Mouse (Mus musculus): ENCODE measurements around the gene Thap11. TPM values are rescaled to one million over a fixed set of nuclear protein-coding genes. Genes with fewer than 3 reads are reported as not detected.

The Thap11 gene
- polyA plus RNA-seq (2014; fragmentation: Illumina TruSeq; extraction: RNeasy Lipid Tissue Mini Kit (QIAGEN cat#74804); ENCODE audit: low read depth, low replicate concordance), result 11.1 TPM

DNA sequence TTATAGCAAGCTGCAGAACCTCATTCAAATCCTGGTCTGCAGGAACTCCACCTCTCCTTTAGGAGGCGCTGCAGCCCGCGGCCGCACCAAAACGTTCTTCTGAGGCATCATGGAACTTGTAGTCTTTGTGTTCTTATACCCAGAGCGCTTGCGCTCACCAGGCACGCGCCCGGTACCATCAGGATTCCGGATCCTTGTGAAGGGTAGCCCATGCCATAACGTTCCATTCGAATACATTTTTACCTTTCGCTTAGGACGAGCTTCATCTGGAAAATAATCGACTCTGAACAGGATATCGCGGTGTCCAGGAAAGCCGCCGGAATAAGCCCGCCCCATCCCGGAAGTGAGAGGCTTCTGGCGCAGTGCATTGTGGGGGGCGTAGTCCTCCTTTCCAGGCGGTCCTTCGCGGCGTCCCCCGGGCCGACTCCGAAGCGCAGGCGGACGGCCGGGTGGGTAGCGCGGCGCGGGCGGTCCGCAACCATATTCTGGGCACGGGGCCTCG lies at the start of gene Thap11:
TSS of gene Thap11 (plus strand) at position 418 of the 502 bp plus-strand sequence.

DNA sequence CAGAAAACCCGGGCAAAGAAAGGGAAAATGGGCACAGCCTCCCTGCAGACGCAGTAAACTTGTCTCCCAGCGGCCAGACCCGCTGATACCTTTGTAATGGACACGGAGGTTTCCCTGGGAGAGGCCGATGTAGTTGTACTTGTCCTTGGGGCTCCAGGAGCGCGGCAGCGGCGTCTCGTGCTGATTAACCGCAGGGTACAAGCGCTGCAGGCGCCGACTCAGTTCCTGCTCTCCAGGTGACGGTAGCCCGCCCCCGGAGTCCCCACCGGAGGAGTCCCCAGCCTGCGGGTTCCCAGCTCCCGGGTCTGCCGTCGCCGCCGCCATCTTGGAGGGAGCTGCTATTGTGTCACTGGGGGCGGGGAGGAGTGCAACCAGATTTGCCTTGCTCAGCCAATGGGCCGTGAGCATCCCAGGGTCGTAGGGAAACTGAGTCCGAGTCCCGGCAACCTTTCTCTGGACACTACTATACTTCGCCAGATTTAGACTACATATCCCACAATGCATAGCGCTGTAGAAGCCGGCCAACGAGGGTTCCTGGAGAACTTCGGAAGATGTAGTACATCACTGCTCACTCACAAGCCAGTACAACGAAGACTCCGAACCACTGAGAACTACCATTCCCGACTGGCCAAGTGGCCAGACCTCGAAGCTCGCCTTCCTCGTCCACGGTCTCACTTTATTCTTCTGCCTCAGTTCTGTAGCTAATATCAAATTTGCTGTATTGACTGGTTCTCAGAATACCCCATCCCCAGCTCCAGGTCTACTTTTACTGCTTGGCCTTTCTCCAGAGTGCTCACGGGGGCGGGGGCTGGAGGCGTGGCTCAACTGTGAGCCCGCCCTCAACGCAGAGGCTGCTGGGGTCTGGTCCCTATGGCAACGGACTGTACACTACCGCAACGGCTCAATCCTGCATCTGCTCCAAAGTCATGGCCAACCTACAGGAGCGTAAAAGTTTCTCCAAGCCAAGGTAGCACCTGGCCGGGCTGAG lies 27.8 kb upstream of the Thap11 start, which contains the start of the genes Ranbp10 and Tsnaxip1:
TSS of gene Ranbp10 (minus strand) at position 490 of the 988 bp plus-strand sequence.
TSS of gene Tsnaxip1 (plus strand) at position 871 of the 988 bp plus-strand sequence.

DNA sequence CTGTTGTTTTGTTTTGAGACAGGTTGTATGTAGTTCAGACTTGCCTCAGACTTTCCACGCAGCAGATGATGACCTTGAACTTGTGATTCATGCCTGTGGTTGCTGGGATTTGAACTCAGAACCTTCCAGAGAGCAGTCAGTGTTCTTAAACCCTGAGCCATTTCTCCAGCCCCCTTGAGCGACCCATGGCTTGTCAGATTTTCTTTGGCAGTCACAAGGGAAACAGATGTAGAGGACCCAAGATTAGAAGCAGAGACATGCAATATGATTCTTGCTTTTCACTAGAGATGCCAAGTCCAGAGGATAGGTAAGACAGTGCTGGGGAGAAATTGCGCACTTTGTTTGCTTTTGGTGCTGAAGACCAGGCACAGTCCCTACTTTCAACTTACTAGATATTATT lies 1.8 kb upstream of the Thap11 start, which contains the start of gene Cenpt:
TSS of gene Cenpt (minus strand) at position 101 of the 400 bp plus-strand sequence.

DNA sequence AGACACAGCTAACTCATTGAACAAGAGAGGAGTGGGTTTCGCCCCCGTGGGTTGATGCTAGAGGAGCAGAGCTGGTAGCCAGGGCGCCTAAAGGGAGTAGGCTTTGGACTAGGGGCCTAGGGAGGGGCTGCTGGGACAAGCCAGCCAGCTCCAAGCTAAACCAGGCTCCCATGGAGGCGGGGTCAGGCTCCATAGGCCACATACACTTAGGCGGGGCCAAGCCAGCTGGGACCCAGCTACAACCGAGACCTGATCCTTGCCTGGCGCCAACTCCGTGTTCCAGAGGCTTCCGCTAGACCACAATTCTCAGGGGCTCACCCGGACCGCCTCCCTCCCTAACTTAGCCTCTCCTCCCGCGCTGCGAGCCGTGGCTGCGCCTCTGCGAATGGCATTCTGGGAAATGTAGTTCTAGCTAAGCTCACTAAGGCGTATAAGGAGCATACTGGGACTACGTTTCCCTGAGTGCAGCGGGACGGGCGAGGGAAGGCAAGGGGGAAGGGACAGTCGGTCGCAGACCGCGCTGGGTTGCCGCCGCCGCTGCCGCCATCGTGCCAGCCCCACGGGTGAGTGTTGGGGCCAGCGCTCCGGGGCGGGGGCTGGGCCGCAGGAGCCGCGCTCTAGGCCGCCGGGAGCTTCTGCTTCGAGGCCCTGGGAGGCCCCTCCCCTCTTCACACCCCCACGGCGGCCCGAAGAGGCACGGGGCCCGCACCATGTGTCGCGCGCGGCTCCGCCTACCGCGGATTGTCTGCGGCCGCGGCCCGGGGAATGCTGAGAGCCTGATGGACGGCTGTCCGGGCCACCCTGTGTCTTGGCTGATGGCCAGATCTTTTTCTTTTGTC lies 5.4 kb downstream of the Thap11 start, which contains the start of gene Nutf2:
TSS of gene Nutf2 (plus strand) at position 438 of the 839 bp plus-strand sequence.

DNA sequence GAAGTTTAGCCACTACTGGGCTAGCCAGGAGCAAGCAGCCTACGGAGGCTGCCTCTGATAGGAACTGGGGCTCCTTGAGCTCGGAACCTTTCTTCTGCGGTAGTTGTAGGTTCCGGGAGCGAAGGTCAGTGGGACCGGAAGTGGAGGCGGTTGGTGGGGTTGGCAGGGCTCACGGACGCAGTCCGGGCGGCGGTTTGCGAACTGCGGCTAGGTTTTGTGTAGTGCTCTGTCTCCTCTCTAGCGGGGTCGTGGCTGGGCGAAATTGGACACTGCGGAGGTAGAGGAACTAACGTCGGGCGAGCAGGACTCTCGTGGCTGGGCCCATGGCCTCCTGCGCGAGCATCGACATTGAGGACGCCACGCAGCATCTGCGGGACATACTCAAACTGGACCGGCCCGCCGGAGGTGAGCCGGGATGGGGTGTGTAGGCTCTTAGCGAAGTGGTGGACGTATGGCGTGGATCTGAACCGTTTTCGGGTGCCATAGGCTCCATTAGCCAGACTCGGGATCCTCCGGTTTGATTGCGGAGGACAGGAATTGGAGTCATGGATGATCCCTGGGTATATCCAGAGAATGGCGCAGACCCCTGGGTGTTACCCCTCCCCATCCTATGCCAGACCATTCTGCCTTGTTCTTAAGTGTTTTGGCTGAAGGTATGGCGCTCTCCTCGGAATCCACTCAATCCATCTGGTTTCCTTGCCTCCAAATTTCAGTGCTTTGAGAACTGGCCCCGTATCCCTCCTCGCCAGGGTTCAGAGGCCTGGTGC lies 26.0 kb downstream of the Thap11 start, which contains the start of gene Edc4:
TSS of gene Edc4 (plus strand) at position 128 of the 767 bp plus-strand sequence.

DNA sequence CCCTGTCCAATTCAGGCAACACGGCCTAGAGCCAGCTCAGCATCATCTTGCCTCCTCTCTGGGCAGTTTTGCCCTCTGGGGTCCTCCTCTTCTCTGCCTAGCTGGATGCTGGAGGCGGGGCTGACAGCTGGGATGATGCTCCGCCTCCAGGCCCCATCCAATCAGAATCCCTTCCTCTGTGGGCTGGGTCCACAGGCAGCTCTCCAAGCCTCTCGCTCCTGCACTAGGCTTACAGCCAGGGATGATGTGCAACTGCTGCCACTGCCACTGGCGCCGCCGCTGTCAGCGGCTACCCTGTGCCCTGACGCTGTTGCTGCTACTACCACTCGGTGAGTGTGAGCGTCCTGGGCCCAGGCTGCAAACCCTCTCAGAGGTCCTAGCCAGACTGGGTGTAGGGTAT lies 38.4 kb downstream of the Thap11 start, which contains the start of gene Nrn1l:
TSS of gene Nrn1l (plus strand) at position 229 of the 400 bp plus-strand sequence.

DNA sequence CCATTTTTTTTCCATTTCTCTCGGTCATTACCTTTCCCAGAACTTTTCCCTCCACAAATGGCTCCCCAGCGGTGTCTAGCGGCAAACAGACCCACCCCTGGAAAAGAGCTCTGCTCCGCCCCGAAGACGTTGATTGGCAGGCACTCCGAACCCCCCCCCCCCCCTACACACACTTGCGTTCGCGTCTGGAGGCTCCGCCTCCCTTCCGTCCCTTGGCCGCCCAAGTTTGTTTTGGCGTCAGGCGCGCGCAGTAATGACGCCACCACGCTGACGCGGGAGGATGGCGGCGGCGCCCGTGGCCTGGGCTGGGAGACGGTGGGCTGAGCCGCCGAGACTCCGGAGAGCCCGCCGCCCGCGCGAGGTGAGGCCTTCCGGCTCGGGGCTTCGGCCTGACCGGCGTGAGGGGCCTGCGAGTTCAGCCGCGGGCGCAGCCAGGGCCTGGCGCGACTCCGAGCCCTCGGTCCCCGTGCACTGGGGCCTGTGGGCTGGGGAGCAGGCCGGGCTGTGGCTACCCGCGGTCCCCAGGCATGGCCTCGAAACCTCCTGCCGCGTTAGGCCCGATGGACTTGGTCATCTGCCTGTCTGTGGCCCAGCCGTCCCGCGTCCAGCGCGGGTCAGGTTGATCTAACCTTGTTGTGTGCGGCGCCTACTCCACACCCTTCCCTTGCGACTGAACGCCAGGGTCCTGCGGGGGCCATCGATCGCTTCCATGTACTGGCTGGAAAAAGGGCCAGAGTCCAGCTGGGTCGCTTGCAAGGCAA lies 45.4 kb downstream of the Thap11 start, which contains the start of gene Pskh1:
TSS of gene Pskh1 (plus strand) at position 262 of the 761 bp plus-strand sequence.

Other genes starting within 250 kb of the Thap11 start
- 0.93 TPM for gene Ripor1, start 249.9 kb upstream of the Thap11 start, polyA plus RNA-seq (2014; fragmentation: Illumina TruSeq; extraction: RNeasy Lipid Tissue Mini Kit (QIAGEN cat#74804); ENCODE audit: low read depth, low replicate concordance)
- gene Ctcf, start 218.6 kb upstream of the Thap11 start, polyA plus RNA-seq (2014; fragmentation: Illumina TruSeq; extraction: RNeasy Lipid Tissue Mini Kit (QIAGEN cat#74804); ENCODE audit: low read depth, low replicate concordance), result 70.9 TPM
- gene Agrp, start 217.7 kb upstream of the Thap11 start, polyA plus RNA-seq (2014; fragmentation: Illumina TruSeq; extraction: RNeasy Lipid Tissue Mini Kit (QIAGEN cat#74804); ENCODE audit: low read depth, low replicate concordance), result not detected
- gene Carmil2, start 168.9 kb upstream of the Thap11 start, polyA plus RNA-seq (2014; fragmentation: Illumina TruSeq; extraction: RNeasy Lipid Tissue Mini Kit (QIAGEN cat#74804); ENCODE audit: low read depth, low replicate concordance), result not detected
- gene Acd, start 154.0 kb upstream of the Thap11 start, polyA plus RNA-seq (2014; fragmentation: Illumina TruSeq; extraction: RNeasy Lipid Tissue Mini Kit (QIAGEN cat#74804); ENCODE audit: low read depth, low replicate concordance), result 1.1 TPM
- gene Pard6a, start 154.0 kb upstream of the Thap11 start, polyA plus RNA-seq (2014; fragmentation: Illumina TruSeq; extraction: RNeasy Lipid Tissue Mini Kit (QIAGEN cat#74804); ENCODE audit: low read depth, low replicate concordance), result not detected
- not detected for gene 4933405L10Rik, start 147.5 kb upstream of the Thap11 start, polyA plus RNA-seq (2014; fragmentation: Illumina TruSeq; extraction: RNeasy Lipid Tissue Mini Kit (QIAGEN cat#74804); ENCODE audit: low read depth, low replicate concordance)
- gene Enkd1, start 146.9 kb upstream of the Thap11 start, polyA plus RNA-seq (2014; fragmentation: Illumina TruSeq; extraction: RNeasy Lipid Tissue Mini Kit (QIAGEN cat#74804); ENCODE audit: low read depth, low replicate concordance), result not detected
- gene Gfod2, start 96.5 kb upstream of the Thap11 start, polyA plus RNA-seq (2014; fragmentation: Illumina TruSeq; extraction: RNeasy Lipid Tissue Mini Kit (QIAGEN cat#74804); ENCODE audit: low read depth, low replicate concordance), result 0.20 TPM
- gene Ranbp10, start 27.8 kb upstream of the Thap11 start, polyA plus RNA-seq (2014; fragmentation: Illumina TruSeq; extraction: RNeasy Lipid Tissue Mini Kit (QIAGEN cat#74804); ENCODE audit: low read depth, low replicate concordance), result 4.1 TPM
- gene Tsnaxip1, start 27.4 kb upstream of the Thap11 start, polyA plus RNA-seq (2014; fragmentation: Illumina TruSeq; extraction: RNeasy Lipid Tissue Mini Kit (QIAGEN cat#74804); ENCODE audit: low read depth, low replicate concordance), result not detected
- 0.69 TPM for gene Cenpt, start 1.9 kb upstream of the Thap11 start, polyA plus RNA-seq (2014; fragmentation: Illumina TruSeq; extraction: RNeasy Lipid Tissue Mini Kit (QIAGEN cat#74804); ENCODE audit: low read depth, low replicate concordance)
- gene Nutf2, start 5.4 kb downstream of the Thap11 start, polyA plus RNA-seq (2014; fragmentation: Illumina TruSeq; extraction: RNeasy Lipid Tissue Mini Kit (QIAGEN cat#74804); ENCODE audit: low read depth, low replicate concordance), result 55.0 TPM
- gene Edc4, start 25.7 kb downstream of the Thap11 start, polyA plus RNA-seq (2014; fragmentation: Illumina TruSeq; extraction: RNeasy Lipid Tissue Mini Kit (QIAGEN cat#74804); ENCODE audit: low read depth, low replicate concordance), result 2.0 TPM
- gene Nrn1l, start 38.4 kb downstream of the Thap11 start, polyA plus RNA-seq (2014; fragmentation: Illumina TruSeq; extraction: RNeasy Lipid Tissue Mini Kit (QIAGEN cat#74804); ENCODE audit: low read depth, low replicate concordance), result not detected
- 3.1 TPM for gene Pskh1, start 45.3 kb downstream of the Thap11 start, polyA plus RNA-seq (2014; fragmentation: Illumina TruSeq; extraction: RNeasy Lipid Tissue Mini Kit (QIAGEN cat#74804); ENCODE audit: low read depth, low replicate concordance)
- not detected for gene Ctrl, start 78.7 kb downstream of the Thap11 start, polyA plus RNA-seq (2014; fragmentation: Illumina TruSeq; extraction: RNeasy Lipid Tissue Mini Kit (QIAGEN cat#74804); ENCODE audit: low read depth, low replicate concordance)
- gene Psmb10, start 83.3 kb downstream of the Thap11 start, polyA plus RNA-seq (2014; fragmentation: Illumina TruSeq; extraction: RNeasy Lipid Tissue Mini Kit (QIAGEN cat#74804); ENCODE audit: low read depth, low replicate concordance), result not detected
- not detected for gene Lcat, start 88.2 kb downstream of the Thap11 start, polyA plus RNA-seq (2014; fragmentation: Illumina TruSeq; extraction: RNeasy Lipid Tissue Mini Kit (QIAGEN cat#74804); ENCODE audit: low read depth, low replicate concordance)
- gene Slc12a4, start 111.0 kb downstream of the Thap11 start, polyA plus RNA-seq (2014; fragmentation: Illumina TruSeq; extraction: RNeasy Lipid Tissue Mini Kit (QIAGEN cat#74804); ENCODE audit: low read depth, low replicate concordance), result 1.4 TPM
- not detected for gene Dpep3, start 124.3 kb downstream of the Thap11 start, polyA plus RNA-seq (2014; fragmentation: Illumina TruSeq; extraction: RNeasy Lipid Tissue Mini Kit (QIAGEN cat#74804); ENCODE audit: low read depth, low replicate concordance)
- gene Dus2, start 136.2 kb downstream of the Thap11 start, polyA plus RNA-seq (2014; fragmentation: Illumina TruSeq; extraction: RNeasy Lipid Tissue Mini Kit (QIAGEN cat#74804); ENCODE audit: low read depth, low replicate concordance), result 2.1 TPM
- not detected for gene Dpep2nb, start 150.8 kb downstream of the Thap11 start, polyA plus RNA-seq (2014; fragmentation: Illumina TruSeq; extraction: RNeasy Lipid Tissue Mini Kit (QIAGEN cat#74804); ENCODE audit: low read depth, low replicate concordance)
- gene Ddx28, start 156.8 kb downstream of the Thap11 start, polyA plus RNA-seq (2014; fragmentation: Illumina TruSeq; extraction: RNeasy Lipid Tissue Mini Kit (QIAGEN cat#74804); ENCODE audit: low read depth, low replicate concordance), result 2.9 TPM
- 48.4 TPM for gene Nfatc3, start 203.7 kb downstream of the Thap11 start, polyA plus RNA-seq (2014; fragmentation: Illumina TruSeq; extraction: RNeasy Lipid Tissue Mini Kit (QIAGEN cat#74804); ENCODE audit: low read depth, low replicate concordance)

Data from kidney, adult 10 weeks (tissue).